Mouse (Mus musculus): Measurements from ENCODE around the gene Agbl5.

Agbl5 gene

GRCm38 (mm10) chr5:30887858-30888336 lies 597 bp upstream of the Agbl5 start:
- DNase-seq (ENCODE audit: low spot score in 2 of 2) = peak; percentile 74 to 91

GRCm38 (mm10) chr5:30889088-30889754 lies 727 bp downstream of the Agbl5 start:
- no peak for DNase-seq (ENCODE audit: low spot score in 2 of 2)

GRCm38 (mm10) chr5:30890375-30890774 lies 1.9 kb downstream of the Agbl5 start:
- DNase-seq (ENCODE audit: low spot score in 2 of 2) = no peak

- DNase-seq (ENCODE audit: low spot score in 2 of 2) = no peak
Measured at GRCm38 (mm10) chr5:30901860-30902259, 13.4 kb downstream of the Agbl5 start.

GRCm38 (mm10) chr5:30907413-30908059 lies 19.0 kb downstream of the Agbl5 start, which contains the start of gene Ost4:
Gene Ost4 (minus strand): TSS chr5:30907788.
- peak; percentile 84 to 92 for DNase-seq (ENCODE audit: low spot score in 2 of 2)

GRCm38 (mm10) chr5:30908426-30909299 lies 20.2 kb downstream of the Agbl5 start:
- no peak for DNase-seq (ENCODE audit: low spot score in 2 of 2)

- DNase-seq (ENCODE audit: low spot score in 2 of 2) = no peak
Measured at GRCm38 (mm10) chr5:30909300-30909659, 20.8 kb downstream of the Agbl5 start.

GRCm38 (mm10) chr5:30909863-30910262 lies 21.4 kb downstream of the Agbl5 start:
- DNase-seq (ENCODE audit: low spot score in 2 of 2) = no peak

GRCm38 (mm10) chr5:30910481-30910880 lies 22.0 kb downstream of the Agbl5 start:
- DNase-seq (ENCODE audit: low spot score in 2 of 2) = no peak

GRCm38 (mm10) chr5:30912156-30912555 lies 23.7 kb downstream of the Agbl5 start:
- DNase-seq (ENCODE audit: low spot score in 2 of 2) = no peak

- DNase-seq (ENCODE audit: low spot score in 2 of 2) = no peak
Measured at GRCm38 (mm10) chr5:30913060-30913841, 24.8 kb downstream of the Agbl5 start, which contains the start of gene Emilin1. Gene Emilin1 (plus strand): TSS chr5:30913402.

GRCm38 (mm10) chr5:30914101-30914635 lies 25.7 kb downstream of the Agbl5 start:
- no peak for DNase-seq (ENCODE audit: low spot score in 2 of 2)

- no peak for DNase-seq (ENCODE audit: low spot score in 2 of 2)
Measured at GRCm38 (mm10) chr5:30914849-30915248, 26.4 kb downstream of the Agbl5 start.

GRCm38 (mm10) chr5:30915456-30915855 lies 27.0 kb downstream of the Agbl5 start:
- no peak for DNase-seq (ENCODE audit: low spot score in 2 of 2)

GRCm38 (mm10) chr5:30915974-30916433 lies 27.5 kb downstream of the Agbl5 start:
- peak; percentile 43 to 73 for DNase-seq (ENCODE audit: low spot score in 2 of 2)

- no peak for DNase-seq (ENCODE audit: low spot score in 2 of 2)
Measured at GRCm38 (mm10) chr5:30916841-30917240, 28.3 kb downstream of the Agbl5 start.

GRCm38 (mm10) chr5:30917348-30917747 lies 28.9 kb downstream of the Agbl5 start:
- no peak for DNase-seq (ENCODE audit: low spot score in 2 of 2)

GRCm38 (mm10) chr5:30917891-30918670 lies 29.6 kb downstream of the Agbl5 start:
- no peak for DNase-seq (ENCODE audit: low spot score in 2 of 2)

GRCm38 (mm10) chr5:30918691-30919090 lies 30.2 kb downstream of the Agbl5 start:
- no peak for DNase-seq (ENCODE audit: low spot score in 2 of 2)

Measured in cerebellum, postnatal 4 days (tissue).